Mouse (Mus musculus) R1 (cell line): ENCODE measurements around the gene Phf24.

ENCODE experiments used
- DNase-seq: peaks from one replicate; pipeline ENCODE4 v3.0.0-alpha.2; 2018; ENCODE audit warnings: low read depth, low spot score

Phf24 gene

GRCm38 (mm10) chr4:42916617-42917401, at the start of gene Phf24:
TSS of gene Phf24 (plus strand) at chr4:42916660.
- peak; percentile 45 for DNase-seq

GRCm38 (mm10) chr4:42867390-42867789, 49.1 kb upstream of the Phf24 start:
- DNase-seq: no peak

- DNase-seq: no peak
These were observed 48.3 kb upstream of the Phf24 start for GRCm38 (mm10) chr4:42868193-42868592.

DNA sequence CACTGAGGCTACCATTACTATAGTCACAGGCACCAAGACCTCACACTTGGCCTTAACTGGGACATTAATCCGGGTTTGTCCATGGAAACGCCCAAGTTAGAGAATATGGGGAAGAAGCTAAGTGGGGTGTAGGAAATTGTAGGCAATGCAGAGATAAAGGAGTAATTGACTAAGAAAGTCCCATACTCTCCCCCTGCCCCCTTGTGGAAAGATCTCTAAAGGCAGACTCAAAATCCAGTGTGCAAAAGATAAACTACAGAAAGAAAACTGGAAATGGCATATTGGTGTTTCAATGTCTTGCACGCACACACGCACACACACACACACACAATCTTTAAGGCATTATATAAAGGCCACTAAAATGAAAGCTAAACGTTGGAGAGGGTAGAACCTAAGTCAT, 45.7 kb upstream of the Phf24 start:
- no peak for DNase-seq

DNA sequence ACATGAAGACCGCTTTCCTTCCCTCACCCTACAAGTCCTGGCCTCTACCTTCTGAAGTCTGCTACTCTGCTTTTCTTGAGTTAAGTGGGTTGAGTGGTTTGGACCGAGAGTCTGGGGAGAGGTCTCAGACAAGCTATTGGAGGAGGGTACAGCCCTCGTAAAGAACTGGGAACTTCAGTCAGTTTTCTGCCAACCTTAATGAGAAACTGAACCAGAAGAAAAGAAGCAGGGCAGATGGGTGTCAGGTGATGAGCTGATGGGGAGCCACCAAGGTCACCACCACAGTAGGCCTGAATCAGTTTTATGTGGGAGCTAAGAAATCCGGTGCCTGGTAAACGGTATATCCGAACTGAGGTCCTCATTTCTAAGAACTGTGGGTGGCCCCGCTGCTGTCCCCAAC, 44.3 kb upstream of the Phf24 start:
- DNase-seq: no peak

DNA sequence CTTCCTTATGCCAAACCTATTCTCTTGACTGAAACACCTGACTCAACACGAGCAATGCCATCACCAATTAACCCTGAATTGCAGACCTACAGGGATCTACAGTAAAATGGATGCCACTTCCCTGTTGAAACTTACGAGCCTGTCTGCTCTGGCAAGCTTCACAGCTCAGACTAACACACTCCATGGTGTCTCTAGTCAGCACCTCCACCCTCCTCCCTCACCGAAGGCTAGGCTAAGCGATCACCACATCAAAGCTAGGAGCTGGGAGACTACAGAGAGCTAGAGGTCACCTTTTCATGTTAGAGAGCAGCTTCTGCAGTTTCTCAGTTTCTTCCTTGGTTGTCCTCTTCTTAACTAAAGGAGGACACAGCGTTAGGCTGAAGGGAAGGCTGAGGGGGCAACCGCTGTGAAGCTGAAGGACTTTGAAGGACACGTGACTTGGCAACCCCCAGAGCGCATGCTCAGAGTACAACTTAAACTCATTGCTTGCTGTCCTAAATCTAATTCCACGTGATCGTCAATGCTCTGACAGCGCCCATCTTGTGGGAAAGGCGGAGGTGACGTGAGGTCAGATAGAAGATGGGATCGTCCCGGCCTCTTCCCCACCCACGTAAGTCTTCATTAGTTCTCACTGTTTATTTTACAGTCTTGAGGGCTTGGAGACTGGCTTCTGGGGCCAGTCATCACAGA, 43.6 kb upstream of the Phf24 start:
- DNase-seq: peak; percentile 52

- no peak for DNase-seq
These were observed 42.3 kb upstream of the Phf24 start, which contains the start of gene Fam205c for GRCm38 (mm10) chr4:42874134-42874533. TSS of gene Fam205c (minus strand) at chr4:42874234.

GRCm38 (mm10) chr4:42876586-42877291, 39.7 kb upstream of the Phf24 start:
- DNase-seq: peak; percentile 74

DNA sequence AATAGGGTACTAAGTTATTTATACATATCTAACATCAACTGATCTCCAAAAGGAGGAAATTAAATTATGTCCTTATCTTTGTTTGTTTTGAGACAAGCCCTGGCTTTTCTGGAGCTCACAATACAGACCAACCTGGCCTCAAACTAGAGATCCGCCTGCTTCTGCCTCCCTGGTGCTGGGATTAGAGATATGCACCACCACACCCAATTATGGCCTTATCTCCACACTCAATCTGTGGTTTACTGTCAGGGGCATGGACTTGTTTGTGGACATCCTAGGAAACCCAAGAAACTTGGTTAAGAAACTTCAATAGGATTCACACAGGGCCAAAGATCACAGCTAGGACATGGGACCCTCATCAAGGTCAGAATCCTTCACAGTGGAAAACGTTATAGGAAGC, 38.8 kb upstream of the Phf24 start:
- no peak for DNase-seq

DNA sequence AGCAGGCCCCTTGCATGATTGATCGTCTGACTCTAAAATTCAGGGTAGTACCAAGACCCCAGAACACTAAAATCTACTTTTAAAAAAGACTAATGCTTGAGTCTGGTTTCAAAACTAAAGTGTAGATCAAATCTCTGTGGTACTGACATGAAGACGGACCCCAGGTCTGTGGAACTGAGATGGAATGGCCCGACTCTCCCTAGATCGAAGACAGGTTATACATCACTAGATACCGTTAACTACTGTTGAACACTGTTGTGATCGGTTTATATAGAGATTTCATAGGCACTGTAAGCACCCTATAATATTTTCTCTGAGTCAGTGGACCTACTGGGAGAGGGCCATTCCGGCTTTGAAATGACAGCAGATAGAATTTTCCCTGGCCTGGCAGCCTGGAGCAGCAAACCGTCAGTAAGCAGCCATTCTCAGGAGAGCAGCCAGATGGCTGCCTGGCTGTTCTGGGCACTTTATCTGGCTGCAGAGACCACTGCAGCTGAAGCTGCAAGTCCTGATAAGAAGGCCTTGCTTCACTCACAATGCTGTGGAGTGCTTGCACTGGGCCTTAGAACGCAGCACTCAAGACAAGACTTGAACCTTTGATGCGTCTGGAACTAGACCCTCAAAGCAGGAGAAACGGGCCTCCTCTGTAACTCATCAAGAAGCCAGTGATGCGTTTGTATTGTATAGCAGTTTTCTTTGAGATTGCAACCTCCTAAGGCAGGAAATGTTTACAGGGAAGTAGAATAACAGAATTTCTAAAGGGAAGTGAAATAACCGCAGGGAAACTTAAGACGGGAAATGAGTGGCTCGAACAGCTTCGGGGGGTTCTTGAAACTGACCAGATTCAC, 36.4 kb upstream of the Phf24 start:
- DNase-seq: no peak

- no peak for DNase-seq
These were observed 35.8 kb upstream of the Phf24 start for GRCm38 (mm10) chr4:42880677-42880948.

GRCm38 (mm10) chr4:42886926-42887325, 29.5 kb upstream of the Phf24 start:
- DNase-seq: no peak

DNA sequence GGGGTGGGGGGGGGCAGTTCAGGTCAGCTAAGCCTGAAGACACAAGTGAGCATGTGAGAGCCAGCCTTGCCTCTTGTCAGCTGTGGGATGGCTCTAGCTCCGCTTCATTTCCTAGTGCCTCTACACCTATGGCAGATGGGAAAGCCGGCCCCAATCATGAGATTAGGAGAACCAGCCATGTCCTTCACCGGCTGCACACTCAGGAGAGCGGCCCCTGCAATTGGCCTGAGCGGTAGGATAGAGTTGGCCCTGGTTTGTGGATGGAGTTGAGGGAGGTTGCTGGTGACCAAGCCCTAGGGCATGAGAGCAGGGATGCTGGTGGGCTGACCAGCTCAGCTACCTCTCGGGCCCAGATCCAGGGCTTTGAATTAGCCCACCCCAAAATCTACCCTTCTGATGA, 27.7 kb upstream of the Phf24 start:
- DNase-seq: no peak

GRCm38 (mm10) chr4:42891176-42891575, 25.3 kb upstream of the Phf24 start:
- DNase-seq: no peak

- DNase-seq: no peak
These were observed 21.3 kb upstream of the Phf24 start for GRCm38 (mm10) chr4:42895118-42895517.

- DNase-seq: peak; percentile 80
These were observed 17.5 kb upstream of the Phf24 start for GRCm38 (mm10) chr4:42898914-42899313.

DNA sequence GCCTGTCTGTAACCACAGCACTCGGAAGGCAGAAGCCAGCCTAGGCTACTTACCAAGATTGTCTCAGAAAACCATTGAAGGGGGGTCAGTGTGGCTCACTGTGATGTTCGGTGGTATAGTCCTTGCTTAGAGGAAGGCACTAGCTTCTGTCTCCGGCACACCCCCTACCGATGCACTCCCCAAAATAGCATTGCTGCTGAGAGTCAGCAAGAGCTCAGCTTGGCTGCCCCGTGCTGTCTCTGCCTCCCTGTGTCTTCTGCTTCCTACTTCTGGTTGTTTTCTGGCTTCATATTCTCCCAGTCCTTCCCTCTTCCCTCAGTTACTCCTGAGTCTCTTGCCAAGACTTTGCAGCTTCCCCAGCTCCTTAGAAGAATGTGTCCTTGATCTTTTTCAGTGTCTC, 15.6 kb upstream of the Phf24 start:
- DNase-seq: no peak

DNA sequence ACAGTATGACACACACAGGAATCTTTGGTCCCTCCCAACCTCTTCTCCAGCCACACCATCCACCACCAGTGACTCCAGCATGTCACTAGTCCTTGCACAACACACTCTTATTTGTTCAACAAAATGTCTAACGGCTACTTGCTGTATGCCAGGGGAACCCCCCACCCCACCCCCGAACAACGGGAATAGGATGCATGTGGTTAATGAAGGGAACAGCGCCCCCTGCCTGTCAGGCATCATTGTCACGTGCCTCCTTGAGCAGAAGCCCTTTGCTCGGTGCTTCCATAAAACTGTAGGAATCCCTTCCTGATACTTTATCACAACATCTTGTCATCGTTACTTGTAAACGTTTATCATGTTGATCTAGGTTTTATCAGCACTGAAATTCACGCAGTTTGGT, 14.3 kb upstream of the Phf24 start:
- peak; percentile 72 for DNase-seq

GRCm38 (mm10) chr4:42902730-42903129, 13.7 kb upstream of the Phf24 start:
- no peak for DNase-seq

DNA sequence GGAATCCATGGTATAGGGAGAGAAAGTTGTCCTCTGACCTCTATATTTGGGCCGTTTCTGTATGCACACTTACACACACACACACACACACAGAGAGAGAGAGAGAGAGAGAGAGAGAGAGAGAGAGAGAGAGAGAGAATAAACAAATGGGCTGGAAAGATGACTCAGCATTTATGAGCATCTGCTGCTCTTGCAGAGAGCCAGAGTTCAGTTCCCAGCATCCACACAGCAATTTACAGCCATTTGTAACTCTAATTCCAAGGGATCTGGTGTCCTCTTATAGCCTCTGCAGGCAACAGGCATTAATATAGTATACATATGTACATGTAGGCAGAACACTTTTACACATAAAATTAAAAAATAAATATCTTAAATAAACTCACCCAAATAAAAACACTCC, 12.5 kb upstream of the Phf24 start:
- DNase-seq: no peak

DNA sequence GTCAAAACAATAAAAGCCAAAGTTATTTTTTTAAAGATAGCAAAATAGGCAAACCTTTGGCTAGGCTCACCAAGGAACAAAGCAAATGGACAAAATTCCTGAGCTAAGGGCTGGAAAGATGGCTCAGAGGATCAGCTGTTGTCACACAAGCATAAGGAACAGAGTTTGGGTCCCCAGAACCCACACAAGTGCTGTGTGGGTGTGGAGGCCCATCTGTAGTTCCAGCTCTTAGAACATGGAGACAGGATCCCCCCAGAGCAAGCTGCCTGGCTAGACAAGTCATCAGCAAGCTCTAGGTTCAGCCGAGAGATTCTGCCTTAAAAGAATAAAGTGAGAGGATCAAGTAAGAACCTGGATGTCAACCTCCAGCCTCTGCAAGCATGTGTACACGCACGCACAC, 11.9 kb upstream of the Phf24 start:
- DNase-seq: no peak

- DNase-seq: no peak
These were observed 11.5 kb upstream of the Phf24 start for GRCm38 (mm10) chr4:42904966-42905365.
